Comparison of ENCODE assay signal across 9 mouse cellular contexts in genomic region chr3:126692797-126693196, GRCm38 (mm10).
A peak's percentile ranks its signal among the peaks of the same experiment; 100 is the strongest.
DNase-seq lines count a peak whose midpoint lies in the region; ATAC-seq and TF ChIP-seq lines count a peak whose summit lies in the region.
"Had no signal": no experiment of that assay in that cellular context is flagged by ENCODE, and none has a peak within 500 bp of the region (broad histone marks: within the 10 kb centered on the region; RNA-seq: fewer than 3 reads in every experiment).

No protein-coding gene starts in this region.

- ATAC-seq in embryonic facial prominence, embryonic 14.5 days (ENCODE audit: low read depth) = no peak
- no peak for ATAC-seq in heart, embryonic 15.5 days (replicated peaks; ENCODE audit: insufficient number of reproducible peaks, insufficient read depth, low FRiP score, low read depth)
- ATAC-seq: midbrain, embryonic 13.5 days had no signal

- no peaks in the 10 kb centered on the region for H3K36me3 ChIP-seq in embryonic facial prominence, embryonic 14.5 days (ENCODE audit: control insufficient read depth, insufficient read depth, low read length)
- no peaks in the 10 kb centered on the region for H3K36me3 ChIP-seq in embryonic facial prominence, embryonic 10.5 days (replicated peaks)
- no peaks in the 10 kb centered on the region for H3K36me3 ChIP-seq in liver, adult 2 months (ENCODE audit: control insufficient read depth, insufficient read depth, low read length)
- H3K36me3 ChIP-seq in heart, embryonic 15.5 days = no peaks in the 10 kb centered on the region
- H3K36me3 ChIP-seq: midbrain, embryonic 13.5 days had no signal

- no peak for TF ChIP-seq CTCF in liver, adult 2 months (IDR thresholded peaks at IDR 0.05; ENCODE audit: low read depth, low read length)
- TF ChIP-seq CTCF in cerebellum, adult 2 months (IDR thresholded peaks at IDR 0.05; ENCODE audit: borderline replicate concordance, insufficient read depth, low read depth, low read length) = no peak

- no peak overlapping the region for H3K4me3 ChIP-seq in embryonic facial prominence, embryonic 14.5 days (ENCODE audit: low read depth, low read length)
- no peak overlapping the region for H3K4me3 ChIP-seq in embryonic facial prominence, embryonic 10.5 days
- no peak overlapping the region for H3K4me3 ChIP-seq in liver, adult 2 months (ENCODE audit: insufficient read depth, low read depth, low read length)
- H3K4me3 ChIP-seq in heart, embryonic 15.5 days = peak overlapping the region; percentile 24
- no peak overlapping the region for H3K4me3 ChIP-seq in cerebellum, adult 2 months (replicated peaks; ENCODE audit: insufficient read depth, low read depth, low read length)
- H3K4me3 ChIP-seq: midbrain, embryonic 13.5 days had no signal

- H3K9ac ChIP-seq in embryonic facial prominence, embryonic 14.5 days (ENCODE audit: low read depth, low read length) = no peak overlapping the region
- H3K9ac ChIP-seq in liver, adult 2 months (ENCODE audit: low read depth, low read length) = no peak overlapping the region
- 0 out of 2 replicates have a peak overlapping the region, but pooled peaks have one; percentile 25 for H3K9ac ChIP-seq in heart, embryonic 15.5 days
- H3K9ac ChIP-seq: midbrain, embryonic 13.5 days had no signal

- TF ChIP-seq POLR2A in liver, adult 2 months (IDR thresholded peaks at IDR 0.05; ENCODE audit: extremely low read depth, insufficient read depth, low read length) = no peak
- TF ChIP-seq POLR2A in cerebellum, adult 2 months (IDR thresholded peaks at IDR 0.05; ENCODE audit: borderline replicate concordance, insufficient read depth, low read length) = no peak

- peak overlapping the region; percentile 27 for H3K4me2 ChIP-seq in embryonic facial prominence, embryonic 14.5 days (ENCODE audit: low read depth, low read length)
- H3K4me2 ChIP-seq in heart, embryonic 15.5 days = peak overlapping the region; percentile 52
- H3K4me2 ChIP-seq: midbrain, embryonic 13.5 days had no signal

- H3K9me3 ChIP-seq in embryonic facial prominence, embryonic 14.5 days (ENCODE audit: control insufficient read depth, low read length) = no peaks in the 10 kb centered on the region
- H3K9me3 ChIP-seq in embryonic facial prominence, embryonic 10.5 days = no peaks in the 10 kb centered on the region
- no peaks in the 10 kb centered on the region for H3K9me3 ChIP-seq in heart, embryonic 15.5 days (replicated peaks)
- H3K9me3 ChIP-seq: midbrain, embryonic 13.5 days had no signal

- H3K79me2 ChIP-seq in liver, adult 2 months (ENCODE audit: control insufficient read depth, insufficient read depth, low read length) = peaks cover 4% of the 10 kb centered on the region

- no peaks in the 10 kb centered on the region for H3K27me3 ChIP-seq in embryonic facial prominence, embryonic 14.5 days (replicated peaks; ENCODE audit: control insufficient read depth, insufficient read depth, low read length)
- no peaks in the 10 kb centered on the region for H3K27me3 ChIP-seq in embryonic facial prominence, embryonic 10.5 days (replicated peaks; ENCODE audit: low read depth, poor library complexity, severe bottlenecking)
- no peaks in the 10 kb centered on the region for H3K27me3 ChIP-seq in liver, adult 2 months (ENCODE audit: control insufficient read depth, insufficient read depth, low read length)
- H3K27me3 ChIP-seq in heart, embryonic 15.5 days = no peaks in the 10 kb centered on the region
- H3K27me3 ChIP-seq in cerebellum, adult 2 months (ENCODE audit: control insufficient read depth, insufficient read depth, low read length) = no peaks in the 10 kb centered on the region
- H3K27me3 ChIP-seq: midbrain, embryonic 13.5 days had no signal

- 64% methylated on average over 8 of the region's 8 CpGs for WGBS in embryonic facial prominence, embryonic 14.5 days
- WGBS in embryonic facial prominence, embryonic 10.5 days = 81% methylated on average over 8 of the region's 8 CpGs
- 85% methylated on average over 8 of the region's 8 CpGs for WGBS in liver, adult 2 months
- 57% methylated on average over 8 of the region's 8 CpGs for WGBS in heart, embryonic 15.5 days
- WGBS in cerebellum, adult 2 months = 94% methylated on average over 8 of the region's 8 CpGs

- DNase-seq in embryonic facial prominence, embryonic 14.5 days (ENCODE audit: low spot score) = no peak
- no peak for DNase-seq in embryonic facial prominence, embryonic 10.5 days (ENCODE audit: low spot score)
- DNase-seq in liver, adult 2 months (ENCODE audit: extremely low read depth, low read depth, low spot score) = no peak
- DNase-seq in liver = no peak
- DNase-seq in lung, postnatal 10 days = peak; percentile 14
- DNase-seq in cerebellum, adult 2 months = no peak
- DNase-seq in layer of hippocampus, adult 11-12 months (ENCODE audit: low spot score) = no peak

- peaks cover 13% of the 10 kb centered on the region for H3K4me1 ChIP-seq in embryonic facial prominence, embryonic 14.5 days (ENCODE audit: control insufficient read depth, insufficient read depth, low read length)
- H3K4me1 ChIP-seq in embryonic facial prominence, embryonic 10.5 days = peaks cover 28% of the 10 kb centered on the region
- H3K4me1 ChIP-seq in liver, adult 2 months (ENCODE audit: control insufficient read depth, insufficient read depth, low read length) = peaks cover 3% of the 10 kb centered on the region; the same call in 1 of the 2 replicates
- H3K4me1 ChIP-seq in heart, embryonic 15.5 days (replicated peaks) = peaks cover 34% of the 10 kb centered on the region
- H3K4me1 ChIP-seq in cerebellum, adult 2 months (ENCODE audit: control insufficient read depth, insufficient read depth, low read length) = peaks cover 9% of the 10 kb centered on the region

- H3K27ac ChIP-seq in embryonic facial prominence, embryonic 14.5 days (replicated peaks; ENCODE audit: low read depth, low read length) = no peak overlapping the region; the same call in 1 of the 2 replicates
- H3K27ac ChIP-seq in embryonic facial prominence, embryonic 10.5 days (replicated peaks) = no peak overlapping the region
- H3K27ac ChIP-seq in liver, adult 2 months (replicated peaks; ENCODE audit: insufficient read depth, low read depth, low read length) = peak overlapping the region; percentile 13
- H3K27ac ChIP-seq in heart, embryonic 15.5 days = peak overlapping the region; percentile 87
- no peak overlapping the region; the same call in 1 of the 2 replicates for H3K27ac ChIP-seq in cerebellum, adult 2 months (ENCODE audit: insufficient read depth, low read length)
- H3K27ac ChIP-seq: midbrain, embryonic 13.5 days had no signal

Comparison
In these comparisons a context has a peak if more than half of its experiments do, and no peak if none do; other contexts are left out.
1. H3K27ac ChIP-seq: peak in liver, adult 2 months (single experiment) and heart, embryonic 15.5 days (single experiment); none in embryonic facial prominence, embryonic 14.5 days (single experiment), embryonic facial prominence, embryonic 10.5 days (single experiment) and cerebellum, adult 2 months (single experiment).